In the genomic region with DNA sequence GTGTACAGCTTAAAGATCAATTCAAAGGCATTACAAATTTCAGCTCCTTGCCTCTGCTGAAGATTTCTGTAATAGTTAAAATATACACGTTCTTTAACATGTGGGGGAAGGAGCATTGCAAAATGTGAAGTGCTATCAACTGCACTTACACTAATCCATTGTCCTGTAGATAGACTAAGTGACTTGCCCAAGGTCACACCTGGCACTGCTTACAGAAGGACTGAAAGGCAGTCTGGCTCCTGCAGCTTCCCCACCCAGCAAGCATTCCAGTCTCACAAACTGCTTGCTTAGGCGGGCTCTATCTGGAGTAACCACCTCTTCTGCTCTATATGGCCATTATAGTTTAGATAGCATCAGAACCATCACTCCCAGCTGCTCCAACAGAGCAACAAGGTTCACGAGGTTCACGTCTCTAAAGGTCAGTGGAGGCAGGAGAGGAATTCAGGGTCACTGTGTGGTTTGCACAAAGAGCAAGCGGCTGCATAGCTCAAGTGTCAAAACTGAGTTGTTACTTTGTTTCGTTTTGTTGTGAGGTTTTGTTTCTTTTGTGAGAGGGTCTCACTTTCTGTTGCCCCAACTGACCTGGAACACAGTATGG, we compare ENCODE assay signal across 18 mouse cellular contexts. TPM values are rescaled to one million over a fixed set of nuclear protein-coding genes. Genes with fewer than 3 reads are reported as not detected.
DNase-seq lines count a peak whose midpoint lies in the region; ATAC-seq and TF ChIP-seq lines count a peak whose summit lies in the region.
"Had no signal": no experiment of that assay in that cellular context is flagged by ENCODE, and none has a peak within 500 bp of the region (broad histone marks: within the 10 kb centered on the region; RNA-seq: fewer than 3 reads in every experiment).

No protein-coding gene starts in this region.

- H3K79me2 ChIP-seq in macrophage (ENCODE audit: inconsistent target): peaks cover 26% of the 10 kb centered on the region

- TF ChIP-seq CTCF in midbrain, postnatal 0 days (IDR thresholded peaks at IDR 0.05): no peak

- H3K4me2 ChIP-seq in midbrain, embryonic 11.5 days: no peak overlapping the region
- no peak overlapping the region for H3K4me2 ChIP-seq in midbrain, postnatal 0 days (ENCODE audit: low read depth, low read length, poor library complexity, severe bottlenecking)
- H3K4me2 ChIP-seq: heart, embryonic 11.5 days; liver, embryonic 12.5 days; neural tube, embryonic 12.5 days had no signal

- no peak for ATAC-seq in midbrain, embryonic 11.5 days (ENCODE audit: low FRiP score)
- no peak for ATAC-seq in midbrain, postnatal 0 days (ENCODE audit: low FRiP score)
- ATAC-seq: forebrain, embryonic 16.5 days; liver, embryonic 12.5 days had no signal

- H3K36me3 ChIP-seq in midbrain, embryonic 11.5 days (ENCODE audit: control insufficient read depth, insufficient read depth, low read length): no peaks in the 10 kb centered on the region
- H3K36me3 ChIP-seq in midbrain, postnatal 0 days (ENCODE audit: insufficient read depth, low read length): no peaks in the 10 kb centered on the region
- peaks cover 2% of the 10 kb centered on the region for H3K36me3 ChIP-seq in macrophage (ENCODE audit: inconsistent target)
- H3K36me3 ChIP-seq: liver, embryonic 12.5 days; neural tube, embryonic 12.5 days had no signal

- H3K27me3 ChIP-seq in midbrain, embryonic 11.5 days (ENCODE audit: control insufficient read depth, insufficient read depth, low read length): no peaks in the 10 kb centered on the region
- H3K27me3 ChIP-seq in midbrain, postnatal 0 days (ENCODE audit: insufficient read depth, low read length): no peaks in the 10 kb centered on the region
- H3K27me3 ChIP-seq: liver, embryonic 12.5 days; neural tube, embryonic 12.5 days had no signal

- no peak overlapping the region for H3K4me3 ChIP-seq in midbrain, embryonic 11.5 days (ENCODE audit: low read depth, low read length)
- H3K4me3 ChIP-seq in midbrain, postnatal 0 days (ENCODE audit: low read depth, low read length): no peak overlapping the region
- H3K4me3 ChIP-seq in macrophage (ENCODE audit: inconsistent target): no peak overlapping the region
- H3K4me3 ChIP-seq: liver, embryonic 12.5 days; neural tube, embryonic 12.5 days had no signal

- no peaks in the 10 kb centered on the region for H3K9me3 ChIP-seq in midbrain, embryonic 11.5 days (ENCODE audit: control insufficient read depth, low read length)
- H3K9me3 ChIP-seq in midbrain, postnatal 0 days (ENCODE audit: low read length): no peaks in the 10 kb centered on the region
- H3K9me3 ChIP-seq: liver, embryonic 12.5 days; neural tube, embryonic 12.5 days had no signal

- no peaks in the 10 kb centered on the region for H3K4me1 ChIP-seq in midbrain, embryonic 11.5 days (ENCODE audit: control insufficient read depth, insufficient read depth, low read length)
- no peaks in the 10 kb centered on the region for H3K4me1 ChIP-seq in midbrain, postnatal 0 days (ENCODE audit: insufficient read depth, low read length)
- H3K4me1 ChIP-seq: liver, embryonic 12.5 days; neural tube, embryonic 12.5 days had no signal

- WGBS in midbrain, embryonic 11.5 days: 62% methylated on average over 6 of the region's 6 CpGs
- WGBS in midbrain, postnatal 0 days: 69% methylated on average over 6 of the region's 6 CpGs
- 64% methylated on average over 6 of the region's 6 CpGs for WGBS in macrophage (ENCODE audit: missing documents)

- no peak overlapping the region for H3K27ac ChIP-seq in midbrain, embryonic 11.5 days (ENCODE audit: low read depth, low read length)
- no peak overlapping the region for H3K27ac ChIP-seq in midbrain, postnatal 0 days (ENCODE audit: low read depth, low read length)
- H3K27ac ChIP-seq in macrophage: peak overlapping the region; percentile 61
- H3K27ac ChIP-seq: liver, embryonic 12.5 days; neural tube, embryonic 12.5 days had no signal

- DNase-seq in adrenal gland, postnatal 14 days: peak; percentile 17
- no peak for DNase-seq in adrenal gland, postnatal 10 days
- DNase-seq in midbrain, embryonic 11.5 days (ENCODE audit: low spot score, missing footprints): peak; percentile 44
- no peak for DNase-seq in midbrain, postnatal 0 days (ENCODE audit: low spot score)
- DNase-seq in embryo, embryonic 10.5 days (ENCODE audit: low spot score): peak; percentile 44
- DNase-seq in spleen, adult 18-20 months: no peak
- DNase-seq in retina, postnatal 1 day: no peak
- DNase-seq: cerebellum, postnatal 36 days; gastrocnemius, postnatal 25 days; heart, postnatal 36 days; layer of hippocampus, adult 9-11 months; lung, postnatal 10 days; midbrain, embryonic 14.5 days had no signal

- H3K9ac ChIP-seq in midbrain, embryonic 11.5 days (ENCODE audit: low read length): no peak overlapping the region
- H3K9ac ChIP-seq in midbrain, postnatal 0 days (replicated peaks; ENCODE audit: low read length, poor library complexity, severe bottlenecking): no peak overlapping the region
- H3K9ac ChIP-seq: liver, embryonic 12.5 days; neural tube, embryonic 12.5 days had no signal

RNA-seq across cellular contexts. Expression of a gene that starts 0.9 kb away (rescaled TPM):
- 19.6 and 46.5 TPM in 2 replicates for total RNA-seq in adrenal gland, postnatal 14 days (2021)
- 100 to 1,000 TPM in 1 of 2 experiments, 1 to 10 TPM in 1; 7.9 to 122 TPM for total RNA-seq in adrenal gland, postnatal 10 days (2021)
- 6.8 and 8.2 TPM in 2 replicates for polyA plus RNA-seq in midbrain, embryonic 11.5 days (2014; fragmentation: Nextera tagmentation; extraction: Ambion mirVana)
- 14.3 and 18.4 TPM in 2 replicates for total RNA-seq in midbrain, postnatal 0 days (2014; rRNA removed)
- polyA plus RNA-seq in midbrain, postnatal 0 days (2015; fragmentation: Nextera tagmentation; extraction: Ambion mirVana): 25.9 and 31.2 TPM in 2 replicates
- total RNA-seq in macrophage (2018; cell fraction: chromatin; rRNA removed): 1,000 to 10,000 TPM in 4 of 26 experiments, 100 to 1,000 TPM in 16, 10 to 100 TPM in 6; 36.9 to 1,427 (median 350) TPM
- total RNA-seq in macrophage (2018; cell fraction: cytosol; rRNA removed): 1,000 to 10,000 TPM; 1,050 to 5,379 (median 3,146) TPM
- 1,000 to 10,000 TPM in 22 of 26 experiments, 100 to 1,000 TPM in 4; 713 to 4,556 (median 1,892) TPM for total RNA-seq in macrophage (2018; cell fraction: nucleus; rRNA removed)
- 3,232 to 4,719 TPM (median 4,121 TPM) in 3 replicates for polyA plus RNA-seq in macrophage (2018)

RNA-seq across cellular contexts. Expression of a gene that starts 25.2 kb away (rescaled TPM):
- total RNA-seq in adrenal gland, postnatal 14 days (2021): 35.7 and 37.6 TPM in 2 replicates
- 10 to 100 TPM; 31.4 to 37.3 TPM for total RNA-seq in adrenal gland, postnatal 10 days (2021)
- polyA plus RNA-seq in midbrain, embryonic 11.5 days (2014; fragmentation: Nextera tagmentation; extraction: Ambion mirVana): 10.3 and 11.2 TPM in 2 replicates
- 25.8 and 29.1 TPM in 2 replicates for total RNA-seq in midbrain, postnatal 0 days (2014; rRNA removed)
- 4.8 and 5.2 TPM in 2 replicates for polyA plus RNA-seq in midbrain, postnatal 0 days (2015; fragmentation: Nextera tagmentation; extraction: Ambion mirVana)
- 10 to 100 TPM; 30.9 to 91.5 (median 62.3) TPM for total RNA-seq in macrophage (2018; cell fraction: chromatin; rRNA removed)
- total RNA-seq in macrophage (2018; cell fraction: cytosol; rRNA removed): 10 to 100 TPM in 16 of 26 experiments, 1 to 10 TPM in 10; 5.5 to 17.2 (median 10.8) TPM
- total RNA-seq in macrophage (2018; cell fraction: nucleus; rRNA removed): 10 to 100 TPM; 20.7 to 81.2 (median 42.6) TPM
- polyA plus RNA-seq in macrophage (2018): 10.8 to 12.0 TPM (median 11.3 TPM) in 3 replicates

Comparison
In these comparisons a context has a peak if more than half of its experiments do, and no peak if none do; other contexts are left out.
1. DNase-seq: peak in adrenal gland, postnatal 14 days (single experiment), midbrain, embryonic 11.5 days (single experiment) and embryo, embryonic 10.5 days (single experiment); none in adrenal gland, postnatal 10 days (single experiment), midbrain, postnatal 0 days (single experiment), spleen, adult 18-20 months (0 of 2) and retina, postnatal 1 day (single experiment).